Mouse (Mus musculus) embryonic fibroblast, embryonic 13.5 days (primary cell): ENCODE measurements around the gene Zfp704.

Experiments used
- CTCF ChIP-seq: IDR thresholded peaks from 2 replicates; pipeline ENCODE4 v1.5.1; 2011; ENCODE audit warnings: mild to moderate bottlenecking, control low read depth, low read length, moderate library complexity, borderline replicate concordance; ENCODE audit not compliant: insufficient read depth
- POLR2A ChIP-seq: IDR thresholded peaks from 2 replicates; pipeline ENCODE4 v1.6.1; 2011; ENCODE audit warnings: low read depth, mild to moderate bottlenecking, control low read depth, low read length, moderate library complexity

DNA sequence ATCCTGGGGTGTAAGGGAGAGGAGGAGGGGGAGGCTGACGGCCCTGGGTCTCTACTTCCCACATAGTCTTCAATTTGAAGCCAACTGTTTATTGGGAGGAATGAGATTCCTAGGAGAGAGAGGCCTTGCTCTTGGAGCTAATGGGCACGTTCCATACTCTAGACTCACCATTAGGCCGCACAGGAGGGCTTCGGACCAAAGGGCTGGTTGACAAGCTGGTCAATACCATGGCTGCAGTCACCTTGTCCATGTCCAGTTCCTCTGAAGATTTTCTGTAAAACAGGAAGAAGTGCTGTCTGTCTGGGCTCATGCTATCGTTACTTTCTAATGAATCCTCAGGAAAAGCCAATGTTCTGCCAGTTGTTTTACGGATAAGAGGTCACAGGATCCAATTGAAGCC, 135.6 kb downstream of the Zfp704 start:
- TF ChIP-seq CTCF: no peak
- TF ChIP-seq POLR2A: no peak
